Mouse (Mus musculus): ENCODE measurements at regions not wholly inside any gene's neighbourhood (a gene's known extent, or its start where the extent isn't known, plus 50 kb on each side); places are given as distances from the start of the nearest gene placed in this dataset.

DNA sequence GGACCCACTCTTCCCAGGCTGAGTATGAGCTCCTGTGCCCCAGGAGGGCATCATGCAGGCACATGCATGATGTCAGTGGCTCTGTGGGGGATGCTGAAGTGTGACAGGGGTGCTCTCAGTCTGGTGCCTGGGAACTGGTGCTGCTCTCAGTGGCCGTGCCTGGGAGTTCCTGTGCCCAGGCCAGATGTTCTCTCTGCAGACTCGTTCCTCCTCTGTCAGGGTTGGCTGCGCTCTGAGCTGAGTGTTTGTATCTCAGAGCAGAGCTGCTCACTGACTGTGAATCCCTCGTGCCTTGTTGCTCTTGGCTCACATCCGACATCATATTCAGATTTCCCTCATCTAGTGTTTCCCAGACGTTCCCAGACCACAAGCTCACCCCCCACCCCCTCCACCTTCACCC, 382.5 kb upstream of the Hs6st1 start:
- TF ChIP-seq CTCF (IDR thresholded peaks at IDR 0.05) = no peak
- TF ChIP-seq EP300 (IDR thresholded peaks at IDR 0.05) = no peak
